Mouse (Mus musculus) embryo, embryonic 11 days (tissue): ENCODE measurements around the gene Plekha6.

ENCODE experiments used
- DNase-seq: peaks from one replicate; pipeline ENCODE4 v3.0.0-alpha.2; 2015

Gene Plekha6

GRCm38 (mm10) chr1:133250761-133251160 lies 86.8 kb downstream of the Plekha6 start:
- DNase-seq: no peak

GRCm38 (mm10) chr1:133251625-133252034 lies 87.6 kb downstream of the Plekha6 start:
- no peak for DNase-seq

- DNase-seq: no peak
These were observed 88.2 kb downstream of the Plekha6 start for GRCm38 (mm10) chr1:133252251-133252650.

- no peak for DNase-seq
These were observed 89.0 kb downstream of the Plekha6 start for GRCm38 (mm10) chr1:133252801-133253531.

GRCm38 (mm10) chr1:133253532-133253866 lies 89.5 kb downstream of the Plekha6 start:
- DNase-seq: no peak

GRCm38 (mm10) chr1:133254226-133254625 lies 90.2 kb downstream of the Plekha6 start:
- no peak for DNase-seq

GRCm38 (mm10) chr1:133254856-133255764 lies 91.1 kb downstream of the Plekha6 start:
- no peak for DNase-seq

GRCm38 (mm10) chr1:133255776-133256175 lies 91.8 kb downstream of the Plekha6 start:
- DNase-seq: no peak

GRCm38 (mm10) chr1:133256347-133256746 lies 92.3 kb downstream of the Plekha6 start:
- no peak for DNase-seq

- no peak for DNase-seq
These were observed 94.7 kb downstream of the Plekha6 start for GRCm38 (mm10) chr1:133258694-133259093.

GRCm38 (mm10) chr1:133262628-133263027 lies 98.6 kb downstream of the Plekha6 start:
- no peak for DNase-seq

- DNase-seq: no peak
These were observed 99.1 kb downstream of the Plekha6 start for GRCm38 (mm10) chr1:133263134-133263533.

GRCm38 (mm10) chr1:133264367-133264766 lies 100.4 kb downstream of the Plekha6 start:
- no peak for DNase-seq

- no peak for DNase-seq
These were observed 101.2 kb downstream of the Plekha6 start for GRCm38 (mm10) chr1:133265114-133265766.

- no peak for DNase-seq
These were observed 103.1 kb downstream of the Plekha6 start for GRCm38 (mm10) chr1:133267094-133267493.

- peak; percentile 47 for DNase-seq
These were observed 103.9 kb downstream of the Plekha6 start for GRCm38 (mm10) chr1:133267813-133268492.

GRCm38 (mm10) chr1:133268503-133268902 lies 104.5 kb downstream of the Plekha6 start:
- peak; percentile 42 for DNase-seq

GRCm38 (mm10) chr1:133270336-133270735 lies 106.3 kb downstream of the Plekha6 start:
- DNase-seq: no peak

GRCm38 (mm10) chr1:133274163-133274562 lies 110.2 kb downstream of the Plekha6 start:
- DNase-seq: no peak

- DNase-seq: no peak
These were observed 113.0 kb downstream of the Plekha6 start for GRCm38 (mm10) chr1:133276983-133277382.

GRCm38 (mm10) chr1:133278539-133278938 lies 114.5 kb downstream of the Plekha6 start:
- DNase-seq: no peak

- DNase-seq: no peak
These were observed 115.1 kb downstream of the Plekha6 start for GRCm38 (mm10) chr1:133278946-133279631.
